Mouse (Mus musculus): ENCODE measurements around the gene Rgsl1.
"Not testable (repeated sequence)": the region's sequence is repeated elsewhere in the genome, so short reads cannot be mapped to it uniquely, and the experiment has no call there.

Gene Rgsl1

GRCm38 (mm10) chr1:153844042-153844441 lies at the start of gene Rgsl1:
TSS of gene Rgsl1 (minus strand) at chr1:153844142.
- CTCF ChIA-PET = no interaction called here

- CTCF ChIA-PET = no interaction called here
Observed at GRCm38 (mm10) chr1:153891442-153891841, 47.5 kb upstream of the Rgsl1 start, which contains the start of gene Teddm1a. TSS of gene Teddm1a (plus strand) at chr1:153891742.

GRCm38 (mm10) chr1:153890121-153890520 lies 46.2 kb upstream of the Rgsl1 start:
- CTCF ChIA-PET = no interaction called here

GRCm38 (mm10) chr1:153886024-153886633 lies 42.2 kb upstream of the Rgsl1 start:
- CTCF ChIA-PET = interaction anchor here (0.6 kb wide), 1 partner anchor 51 kb away, joined by 3 read pairs; no protein-coding TSS in a partner anchor

- CTCF ChIA-PET = not testable (repeated sequence)
Observed at GRCm38 (mm10) chr1:153880391-153880790, 36.4 kb upstream of the Rgsl1 start.

GRCm38 (mm10) chr1:153874045-153874444 lies 30.1 kb upstream of the Rgsl1 start, which contains the start of gene Teddm1b:
TSS of gene Teddm1b (plus strand) at chr1:153874345.
- CTCF ChIA-PET = no interaction called here

GRCm38 (mm10) chr1:153855946-153856345 lies 12.0 kb upstream of the Rgsl1 start:
- CTCF ChIA-PET = no interaction called here

GRCm38 (mm10) chr1:153852696-153853095 lies 8.8 kb upstream of the Rgsl1 start:
- CTCF ChIA-PET = not testable (repeated sequence)

GRCm38 (mm10) chr1:153846867-153847266 lies 2.9 kb upstream of the Rgsl1 start:
- CTCF ChIA-PET = no interaction called here

GRCm38 (mm10) chr1:153846420-153846819 lies 2.5 kb upstream of the Rgsl1 start:
- CTCF ChIA-PET = interaction anchor here (0.6 to 0.7 kb wide), 2 partner anchors 43 to 316 kb away, joined by 3 to 15 read pairs; no protein-coding TSS in a partner anchor

- CTCF ChIA-PET = no interaction called here
Observed at GRCm38 (mm10) chr1:153842121-153842740, 1.7 kb downstream of the Rgsl1 start.

- CTCF ChIA-PET = no interaction called here
Observed at GRCm38 (mm10) chr1:153836036-153836435, 7.9 kb downstream of the Rgsl1 start.

GRCm38 (mm10) chr1:153830746-153831145 lies 13.2 kb downstream of the Rgsl1 start:
- CTCF ChIA-PET = no interaction called here

- CTCF ChIA-PET = interaction anchor here (0.5 kb wide), 1 partner anchor 61 kb away, joined by 3 read pairs; no protein-coding TSS in a partner anchor
Observed at GRCm38 (mm10) chr1:153820216-153820615, 23.7 kb downstream of the Rgsl1 start.

GRCm38 (mm10) chr1:153814278-153814677 lies 29.7 kb downstream of the Rgsl1 start:
- CTCF ChIA-PET = no interaction called here

GRCm38 (mm10) chr1:153807390-153807993 lies 36.5 kb downstream of the Rgsl1 start:
- CTCF ChIA-PET = no interaction called here

GRCm38 (mm10) chr1:153803530-153803929 lies 40.4 kb downstream of the Rgsl1 start:
- CTCF ChIA-PET = no interaction called here

GRCm38 (mm10) chr1:153802691-153803090 lies 41.3 kb downstream of the Rgsl1 start:
- CTCF ChIA-PET = interaction anchor here (0.6 kb wide), 1 partner anchor 44 kb away, joined by 15 read pairs; no protein-coding TSS in a partner anchor

GRCm38 (mm10) chr1:153794241-153794640 lies 49.7 kb downstream of the Rgsl1 start:
- CTCF ChIA-PET = no interaction called here

GRCm38 (mm10) chr1:153790708-153791107 lies 53.2 kb downstream of the Rgsl1 start:
- CTCF ChIA-PET = no interaction called here

- CTCF ChIA-PET = no interaction called here
Observed at GRCm38 (mm10) chr1:153785608-153786007, 58.3 kb downstream of the Rgsl1 start.

- CTCF ChIA-PET = no interaction called here
Observed at GRCm38 (mm10) chr1:153783339-153783738, 60.6 kb downstream of the Rgsl1 start.

- CTCF ChIA-PET = no interaction called here
Observed at GRCm38 (mm10) chr1:153778205-153778604, 65.7 kb downstream of the Rgsl1 start.

All from spleen, embryonic (tissue).